Mouse (Mus musculus) brown adipose tissue, adult 24 weeks (tissue): Measurements from ENCODE around the gene Cd1d1. TPM values are rescaled to one million over a fixed set of nuclear protein-coding genes. Genes with fewer than 3 reads are reported as not detected.
"Not testable (repeated sequence)": the region's sequence is repeated elsewhere in the genome, so short reads cannot be mapped to it uniquely, and the experiment has no call there.

Experiments
- H3K27ac ChIP-seq: fragments of 200-500 bp; replicated peaks from 2 replicates; pipeline ENCODE4 v1.5.1; 2012; ENCODE audit warnings: low read depth, mild to moderate bottlenecking, low read length
- H3K4me1 ChIP-seq: fragments of 200-500 bp; 2 replicates; pipeline ENCODE4 v1.6.1; 2012; ENCODE audit warnings: low read length, mixed read lengths; ENCODE audit not compliant: control insufficient read depth, insufficient read depth, insufficient read length
- H3K4me3 ChIP-seq: fragments of 200-500 bp; 2 replicates; pipeline ENCODE4 v1.5.1; 2012; ENCODE audit warnings: low read depth, mild to moderate bottlenecking, low read length, moderate library complexity; ENCODE audit not compliant: insufficient read depth
- polyA plus RNA-seq: library from polyadenylated mRNA; stranded (reverse); fragments of >200 nt; gene quantifications from 2 replicates; pipeline ENCODE4 v1.2.4, GENCODE M21; 2012; ENCODE audit not compliant: missing spikeins, insufficient read depth, insufficient read length

The Cd1d1 gene
- polyA plus RNA-seq = 87.5 and 141 TPM in 2 replicates

DNA sequence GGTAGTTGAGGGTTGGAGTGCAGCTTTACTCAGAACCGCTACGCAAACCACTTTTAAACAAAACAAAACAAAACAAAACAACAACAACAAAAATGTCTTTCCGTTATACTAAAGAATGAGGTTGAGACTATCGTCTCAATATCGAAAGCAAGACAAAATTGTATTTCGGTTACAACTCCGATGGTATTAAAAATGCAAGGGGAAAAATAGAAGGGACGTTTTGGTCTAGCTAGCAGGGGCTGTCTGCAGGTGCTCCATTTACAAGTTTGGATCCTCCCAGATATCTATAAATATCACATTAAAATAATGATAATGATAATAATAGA lies at the start of gene Cd1d1:
Cd1d1 (minus strand) TSS at position 27 of the 326 bp plus-strand sequence.
- H3K4me3 ChIP-seq = peak within 1 kb of the TSS; percentile 78
- H3K4me1 ChIP-seq = peaks cover 5% of the 10 kb centered on the region; the same call in 1 of the 2 replicates
- peak within 1 kb of the TSS; percentile 85 for H3K27ac ChIP-seq

DNA sequence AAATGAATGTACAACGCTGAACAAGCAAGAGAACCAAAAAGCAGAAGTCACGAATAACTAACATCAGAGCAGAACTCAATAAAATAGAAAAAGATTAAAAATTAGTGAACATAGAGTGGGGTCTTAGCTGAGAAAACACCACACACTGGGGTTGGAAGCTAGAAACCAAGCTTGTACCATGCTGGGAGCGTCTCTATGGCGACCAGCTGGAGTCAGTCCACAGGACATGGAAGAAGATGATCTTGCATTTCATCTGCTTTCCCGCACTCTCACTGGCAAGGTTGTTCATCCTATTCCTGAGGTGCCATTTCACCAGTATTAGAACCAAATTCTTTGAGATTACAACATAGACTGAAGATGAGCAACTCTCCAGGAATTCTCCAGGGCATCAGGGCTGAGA lies 48.6 kb upstream of the Cd1d1 start:
- Histone ChIP-seq H3K4me3 (no peak overlapping the region), H3K27ac (no peak overlapping the region), H3K4me1 (no peaks in the 10 kb centered on the region)

DNA sequence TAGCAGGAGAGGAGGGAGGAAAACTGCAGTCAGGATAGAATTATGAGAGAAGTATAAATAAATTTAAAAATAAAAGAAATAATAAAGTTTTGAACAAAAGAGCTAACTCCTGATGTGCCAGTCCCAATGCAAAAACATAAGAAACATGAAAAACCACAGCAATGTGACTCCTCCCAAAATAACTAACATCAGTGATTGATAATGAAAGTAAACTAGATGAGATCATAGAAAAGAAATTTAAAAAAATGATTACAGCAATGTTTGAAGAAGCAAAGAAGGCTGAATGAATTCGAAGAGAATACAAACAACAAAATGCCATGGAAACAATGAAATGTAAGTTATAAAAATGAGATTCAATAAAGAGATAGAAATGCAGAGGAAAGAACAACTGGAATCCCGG lies 42.5 kb upstream of the Cd1d1 start:
- no peak overlapping the region for H3K27ac ChIP-seq
- no peaks in the 10 kb centered on the region for H3K4me1 ChIP-seq
- no peak overlapping the region for H3K4me3 ChIP-seq

DNA sequence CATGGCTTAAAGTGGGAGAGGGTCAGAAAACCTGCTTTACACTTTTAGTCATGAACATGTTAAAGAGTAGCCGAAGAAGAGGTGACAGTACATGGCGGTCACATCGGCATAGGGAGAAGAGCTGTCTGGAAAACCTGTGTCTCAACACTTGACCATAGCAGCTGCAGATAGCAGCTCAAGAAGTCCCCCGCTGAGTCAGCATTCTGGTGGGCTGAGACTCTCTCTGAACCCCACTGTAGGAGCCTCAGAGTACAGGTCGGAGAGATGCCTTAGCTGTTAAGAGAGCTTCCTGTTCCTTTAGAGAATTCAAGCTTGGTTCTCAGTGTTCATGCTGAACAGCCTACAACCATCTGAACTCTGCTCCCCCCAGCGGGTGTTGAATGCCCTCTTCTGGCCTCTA lies 39.3 kb upstream of the Cd1d1 start:
- Histone ChIP-seq H3K27ac (no peak overlapping the region), H3K4me1 (no peaks in the 10 kb centered on the region), H3K4me3 (no peak overlapping the region)

DNA sequence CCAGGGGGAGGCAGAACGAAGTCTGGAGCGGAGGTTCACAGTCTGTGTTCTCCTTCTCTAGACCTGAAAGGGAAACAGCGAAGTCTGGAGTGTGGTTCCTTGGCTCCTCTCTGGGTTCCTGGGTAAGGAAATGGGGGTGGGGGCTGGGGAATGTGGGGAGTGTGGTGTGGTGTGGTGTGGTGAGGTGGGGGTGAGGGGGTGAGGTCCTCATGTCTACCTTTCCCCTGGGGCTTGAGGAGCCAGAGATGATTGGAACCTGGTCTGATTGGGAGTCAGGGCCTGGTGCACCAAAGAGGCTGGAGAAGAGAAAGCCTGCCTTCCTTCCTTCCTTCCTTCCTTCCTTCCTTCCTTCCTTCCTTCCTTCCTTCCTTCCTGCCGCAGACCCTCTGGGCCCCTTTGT lies 34.8 kb upstream of the Cd1d1 start:
- no peak overlapping the region for H3K27ac ChIP-seq
- no peaks in the 10 kb centered on the region for H3K4me1 ChIP-seq
- H3K4me3 ChIP-seq = no peak overlapping the region

DNA sequence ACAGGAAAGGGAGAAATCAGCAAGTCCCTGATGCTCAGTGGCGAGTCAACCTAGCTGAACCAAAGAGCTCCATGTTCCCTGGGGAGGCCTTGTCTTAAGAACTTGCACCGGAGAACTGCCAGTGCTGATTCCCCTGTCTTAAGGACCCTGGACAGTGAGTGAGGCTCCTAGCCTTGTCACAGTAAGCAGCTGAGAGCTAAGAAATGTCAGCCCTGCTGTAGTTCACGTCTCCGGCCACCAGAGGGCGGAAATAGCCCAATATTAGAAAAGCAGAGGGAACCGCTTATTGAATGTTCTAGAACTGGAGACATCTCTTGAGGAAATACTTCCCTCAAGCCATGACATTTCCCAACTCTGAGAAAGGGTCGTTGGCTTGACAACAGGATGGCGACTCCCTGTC lies 34.1 kb upstream of the Cd1d1 start:
- Histone ChIP-seq H3K27ac (no peak overlapping the region), H3K4me1 (no peaks in the 10 kb centered on the region), H3K4me3 (no peak overlapping the region)

DNA sequence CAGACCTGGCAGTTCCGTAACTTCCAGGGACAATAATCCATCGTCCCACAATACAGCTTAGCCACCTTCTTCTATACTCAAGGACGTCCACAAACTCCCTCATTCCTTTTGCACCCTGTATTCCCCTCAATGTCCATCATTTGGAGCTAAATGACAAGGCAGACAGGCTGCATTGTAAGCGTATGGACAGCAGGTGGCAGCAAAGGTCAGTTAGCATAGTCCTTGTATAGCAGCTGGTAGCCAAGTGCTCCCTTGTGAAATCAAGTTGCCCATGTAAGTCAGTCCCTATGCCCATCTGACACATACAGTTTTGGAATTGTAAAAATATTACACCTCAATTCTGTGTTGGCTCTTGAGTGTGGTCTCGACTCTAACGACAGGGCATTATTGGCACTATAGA lies 31.6 kb upstream of the Cd1d1 start:
- H3K4me1 ChIP-seq = no peaks in the 10 kb centered on the region
- no peak overlapping the region for H3K4me3 ChIP-seq
- no peak overlapping the region for H3K27ac ChIP-seq

DNA sequence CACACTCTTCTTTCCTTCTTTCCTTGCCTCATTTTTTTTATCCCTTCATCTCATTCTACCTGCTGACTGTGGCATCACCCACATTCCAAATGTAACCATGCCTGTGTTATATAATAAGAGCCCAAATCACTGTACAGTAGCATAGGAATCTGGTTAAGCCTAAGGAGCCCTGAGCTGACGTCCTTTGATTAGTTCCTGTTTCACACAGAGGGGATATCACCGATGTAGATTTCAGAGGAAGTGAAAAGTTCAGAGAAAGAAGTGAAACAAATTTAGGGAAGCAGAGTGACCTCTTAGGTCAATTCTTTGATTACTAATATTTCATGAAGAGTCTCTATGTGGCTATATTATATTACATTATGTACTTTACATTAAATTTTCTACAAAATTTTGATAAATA lies 18.5 kb upstream of the Cd1d1 start:
- H3K4me3 ChIP-seq = no peak overlapping the region
- H3K27ac ChIP-seq = 0 out of 2 replicates have a peak overlapping the region, but pooled peaks have one; percentile 31
- no peaks in the 10 kb centered on the region for H3K4me1 ChIP-seq

DNA sequence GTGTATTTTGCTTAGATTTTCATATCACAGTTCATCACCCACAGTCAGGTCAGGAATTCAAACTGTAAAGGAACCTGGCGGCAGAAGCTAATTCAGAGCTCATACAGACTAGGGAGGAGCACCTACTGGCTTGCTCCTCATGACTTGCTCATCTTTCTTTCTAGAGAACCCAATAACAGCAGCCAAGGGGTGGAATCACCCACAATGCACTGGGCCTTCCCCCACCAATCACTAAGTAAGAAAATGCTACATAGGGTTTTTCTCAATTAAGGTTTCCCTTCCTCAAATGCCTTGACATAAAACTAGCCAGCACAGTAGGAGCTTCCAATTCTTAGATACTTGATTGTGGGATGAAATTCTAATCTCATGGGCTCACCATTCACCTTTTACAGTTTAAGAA lies 17.8 kb upstream of the Cd1d1 start:
- Histone ChIP-seq H3K4me1 (no peaks in the 10 kb centered on the region), H3K27ac (no peak overlapping the region), H3K4me3 (no peak overlapping the region)

DNA sequence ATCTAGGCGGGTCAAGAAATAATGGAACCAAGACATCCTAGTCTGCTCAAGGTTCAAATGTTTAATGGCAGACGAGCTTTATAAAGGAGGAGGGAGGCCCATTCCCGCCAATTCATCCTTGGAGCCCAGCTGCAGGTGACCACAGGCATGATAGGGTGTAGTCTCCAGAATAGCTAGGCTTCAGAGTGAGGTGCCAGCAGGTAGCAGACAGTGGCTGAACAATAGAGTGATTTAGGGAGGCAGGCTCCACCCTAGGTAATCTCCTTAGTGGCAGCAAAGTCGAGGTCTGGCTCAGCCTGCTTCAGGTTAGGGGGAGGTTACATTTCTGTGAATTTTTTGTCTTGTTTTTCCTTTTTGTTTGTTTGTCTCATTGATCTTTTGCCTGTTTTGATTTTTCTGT lies 16.7 kb upstream of the Cd1d1 start:
- Histone ChIP-seq H3K4me3 (no peak overlapping the region), H3K4me1 (no peaks in the 10 kb centered on the region), H3K27ac (no peak overlapping the region)

DNA sequence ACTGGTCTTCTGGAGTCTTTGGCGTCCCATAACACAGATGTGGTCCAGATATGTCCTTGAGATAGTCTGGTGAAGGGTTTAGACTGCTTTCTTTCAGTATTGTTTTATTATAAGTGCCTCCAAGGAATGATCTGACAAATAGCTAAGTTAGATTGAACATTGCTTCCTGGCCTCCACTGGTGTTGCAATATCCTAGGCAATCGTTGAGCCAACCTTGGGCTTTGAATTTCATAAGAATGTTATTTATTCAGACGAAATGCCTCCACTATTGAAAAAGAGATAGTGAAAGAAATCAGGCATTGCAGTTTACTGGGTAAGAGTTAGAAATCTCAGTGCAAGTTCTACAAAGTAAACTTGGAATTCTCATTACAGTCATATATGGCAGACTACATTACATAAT lies 13.2 kb upstream of the Cd1d1 start:
- H3K27ac ChIP-seq = peak overlapping the region; percentile 63; the same call in 1 of the 2 replicates
- H3K4me3 ChIP-seq, H3K4me1 ChIP-seq: not testable (repeated sequence)

DNA sequence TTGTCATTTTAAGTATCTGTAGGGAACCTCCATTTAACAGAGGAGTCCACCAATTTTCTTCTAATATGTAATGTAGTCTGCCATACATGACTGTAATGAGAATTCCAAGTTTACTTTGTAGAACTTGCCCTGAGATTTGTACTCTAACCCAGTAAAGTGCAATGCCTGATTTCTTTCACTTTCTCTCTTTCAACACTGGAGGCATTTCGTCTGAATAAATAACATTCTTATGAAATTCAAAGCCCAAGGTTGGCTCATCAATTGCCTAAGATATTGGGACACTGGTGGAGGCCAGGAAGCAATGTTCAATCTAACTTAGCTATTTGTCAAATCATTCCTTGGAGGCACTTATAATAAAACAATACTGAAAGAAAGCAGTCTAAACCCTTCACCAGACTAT lies 9.0 kb upstream of the Cd1d1 start:
- not testable (repeated sequence) for H3K27ac ChIP-seq, H3K4me3 ChIP-seq, H3K4me1 ChIP-seq

DNA sequence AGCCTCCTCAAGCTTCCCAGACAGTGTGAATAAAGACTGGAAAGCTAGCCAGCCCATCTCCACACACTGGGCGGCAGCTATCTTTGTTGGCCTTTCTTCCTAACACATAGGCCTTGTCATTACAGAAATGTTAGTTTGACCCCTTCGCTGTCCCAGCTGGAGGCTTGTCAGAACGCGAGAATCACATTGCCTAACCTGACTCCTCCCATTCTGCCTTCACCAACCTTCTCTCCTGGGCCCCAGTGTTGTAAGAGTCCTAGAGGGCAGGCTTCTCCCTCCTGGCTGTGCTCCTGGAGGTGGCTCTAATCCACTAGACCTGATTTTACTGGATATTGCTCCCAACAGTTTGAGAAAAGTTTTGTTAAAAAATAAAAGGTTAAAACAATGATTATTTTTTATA lies 1.4 kb upstream of the Cd1d1 start:
- Histone ChIP-seq H3K4me3 (no peak overlapping the region), H3K27ac (peak overlapping the region; percentile 85), H3K4me1 (peaks cover 5% of the 10 kb centered on the region; the same call in 1 of the 2 replicates)

DNA sequence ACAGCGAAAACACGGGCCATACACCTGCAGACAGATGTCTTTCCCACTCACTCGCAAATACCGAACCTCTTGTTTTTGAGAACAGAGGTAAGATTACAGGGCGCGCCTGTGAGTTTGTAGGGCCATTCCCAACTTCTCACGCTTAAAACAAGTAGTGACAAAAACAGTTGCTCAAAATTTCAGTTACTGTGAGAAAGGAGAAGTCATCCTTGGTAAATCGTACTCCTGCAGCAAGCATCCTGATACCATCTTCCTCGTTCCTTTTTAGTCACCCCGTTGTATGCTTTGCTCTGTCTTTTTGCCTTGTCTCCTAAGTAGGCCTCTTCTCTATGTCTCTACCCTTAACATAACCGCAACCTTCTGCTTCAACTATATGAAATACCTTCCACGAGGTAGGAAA lies 810 bp upstream of the Cd1d1 start:
- Histone ChIP-seq H3K4me3 (peak overlapping the region; percentile 78; the same call in 1 of the 2 replicates), H3K4me1 (peaks cover 5% of the 10 kb centered on the region; the same call in 1 of the 2 replicates), H3K27ac (peak overlapping the region; percentile 85)

DNA sequence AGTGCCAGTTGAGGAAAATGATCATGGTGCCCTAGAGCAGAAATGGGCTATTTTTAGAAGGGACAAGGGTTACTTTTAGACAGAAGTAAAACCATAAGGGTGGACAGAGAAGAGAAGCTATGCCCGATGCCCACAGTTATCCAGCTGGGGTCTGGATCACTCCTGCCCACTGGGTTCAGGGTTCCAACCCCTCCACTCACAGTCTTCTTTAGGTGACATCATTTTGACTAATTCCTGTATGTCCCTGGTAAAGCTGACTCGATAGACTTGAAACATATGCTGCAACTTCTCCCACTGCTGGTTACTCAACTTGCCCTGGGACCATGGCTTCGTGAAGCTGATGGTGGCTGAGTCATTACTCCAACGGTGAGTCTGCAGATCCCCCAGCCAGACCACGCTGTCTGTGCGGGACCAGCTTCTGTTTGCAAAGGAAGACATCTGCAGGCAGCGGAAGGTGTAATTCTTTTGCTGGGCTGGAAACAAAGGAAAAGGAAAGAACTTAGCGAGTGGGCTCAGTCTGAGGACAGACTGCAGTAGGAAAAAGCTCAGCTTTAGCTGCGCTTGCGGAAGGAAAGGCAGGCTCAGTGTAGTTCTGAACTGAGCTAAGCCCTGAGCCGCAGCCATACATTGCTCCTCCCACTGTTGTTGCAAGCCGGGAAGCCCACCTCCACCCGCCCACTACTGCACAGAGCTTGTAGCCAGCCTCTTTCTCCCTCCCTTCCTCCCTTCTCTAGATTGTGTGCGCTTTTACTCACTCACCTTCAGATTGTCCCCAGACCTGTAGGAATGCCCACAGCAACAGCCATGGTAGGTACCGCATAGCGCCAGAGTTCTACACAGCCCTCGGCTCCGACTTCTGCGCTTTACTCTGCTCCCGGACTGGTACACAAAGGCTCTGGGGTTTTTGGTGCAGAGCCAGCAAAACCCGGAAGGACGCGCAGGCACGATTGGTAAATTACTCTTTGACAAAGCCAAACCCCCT lies 517 bp downstream of the Cd1d1 start:
- not testable (repeated sequence) for H3K4me1 ChIP-seq
- Histone ChIP-seq H3K4me3 (peak overlapping the region; percentile 78), H3K27ac (peak overlapping the region; percentile 77; the same call in 1 of the 2 replicates)

DNA sequence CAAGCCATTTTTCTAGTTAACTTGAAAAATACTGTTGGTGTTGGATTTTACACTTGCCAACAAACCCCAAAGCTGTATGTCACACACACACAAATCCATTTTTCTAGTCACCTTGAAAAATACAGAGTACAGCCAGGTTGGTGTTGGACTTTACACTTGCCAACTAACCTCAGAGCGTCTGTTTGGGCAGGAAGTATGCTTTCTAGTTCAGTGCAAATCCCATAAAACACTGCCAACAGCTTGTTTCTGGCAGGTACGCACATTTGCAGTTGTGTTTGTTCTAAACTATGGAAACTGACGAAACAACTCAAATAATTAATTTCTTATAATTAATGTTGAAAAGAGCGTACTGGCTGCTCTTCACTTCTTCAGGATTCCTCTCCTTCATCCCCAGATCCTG lies 3.1 kb downstream of the Cd1d1 start:
- Histone ChIP-seq H3K4me1 (peaks cover 5% of the 10 kb centered on the region), H3K4me3 (no peak overlapping the region), H3K27ac (no peak overlapping the region)
